Mouse (Mus musculus): ENCODE results near the gene Zc3h12a.

DNA sequence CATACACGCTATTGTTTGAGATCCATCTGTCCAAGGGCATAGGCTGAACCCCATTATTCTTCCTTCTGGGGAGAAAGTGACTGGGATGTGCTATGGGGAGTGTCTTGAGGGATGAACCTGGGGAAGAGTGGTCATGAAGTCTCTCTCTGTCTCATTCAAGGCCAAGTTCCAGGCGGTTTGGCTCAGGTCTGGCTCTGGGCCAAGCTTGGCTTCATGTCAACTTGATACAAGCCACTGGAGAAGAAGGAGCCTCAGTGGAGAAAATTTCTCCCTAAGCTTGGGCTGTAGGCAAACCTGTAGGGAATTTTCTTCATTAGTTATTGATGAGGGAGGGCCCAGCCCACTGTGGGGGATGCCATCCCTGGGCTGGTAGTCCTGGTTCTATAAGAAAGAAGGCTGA is 48.0 kb upstream of the Zc3h12a start:
- TF ChIP-seq POLR2A (IDR thresholded peaks at IDR 0.05; ENCODE audit: insufficient read depth, low read length) (no peak), CTCF (IDR thresholded peaks at IDR 0.05; ENCODE audit: low read depth, low read length) (no peak)
